Mouse (Mus musculus) stomach, embryonic 15.5 days (tissue): ENCODE results near the gene Mucl3. TPM values are rescaled to one million over a fixed set of nuclear protein-coding genes. Genes with fewer than 3 reads are reported as not detected.

Source experiments
- ATAC-seq: fragments of 200-750 bp; cut with Nextera tagmentation; 2 replicates; pipeline ENCODE4 v1.8.0; 2017; ENCODE audit warnings: low read depth, moderate number of reproducible peaks, moderate TSS enrichment; ENCODE audit not compliant: insufficient read depth, low FRiP score
- H3K27ac ChIP-seq: fragments of 300-500 bp; sonication (generic); 2 replicates; pipeline ENCODE4 v1.5.1; 2015; ENCODE audit warnings: mild to moderate bottlenecking, inconsistent platforms
- H3K27me3 ChIP-seq: fragments of 300-500 bp; sonication (generic); replicated peaks from 2 replicates; pipeline ENCODE4 v1.6.1; 2015; ENCODE audit warnings: inconsistent platforms
- H3K36me3 ChIP-seq: fragments of 300-500 bp; sonication (generic); 2 replicates; pipeline ENCODE4 v1.6.1; 2015; ENCODE audit warnings: inconsistent platforms
- H3K4me1 ChIP-seq: fragments of 300-500 bp; sonication (generic); 2 replicates; pipeline ENCODE4 v1.6.1; 2015; ENCODE audit warnings: inconsistent platforms
- H3K4me2 ChIP-seq: fragments of 300-500 bp; sonication (generic); 2 replicates; pipeline ENCODE4 v1.6.1; 2015; ENCODE audit warnings: mild to moderate bottlenecking, inconsistent platforms
- H3K4me3 ChIP-seq: fragments of 300-500 bp; sonication (generic); replicated peaks from 2 replicates; pipeline ENCODE4 v1.5.1; 2015; ENCODE audit warnings: inconsistent platforms
- H3K9ac ChIP-seq: fragments of 300-500 bp; sonication (generic); 2 replicates; pipeline ENCODE4 v1.6.1; 2015; ENCODE audit warnings: inconsistent platforms
- H3K9me3 ChIP-seq: fragments of 300-500 bp; sonication (generic); 2 replicates; pipeline ENCODE4 v1.6.1; 2016; ENCODE audit warnings: inconsistent platforms
- WGBS: fragments of 180-500 bp; shearing (Covaris S2); methylation state at CpG from one replicate; pipeline ENCODE4 v1.1.7; 2015; 5-methylcytosine and 5-hydroxymethylcytosine counted together
- polyA plus RNA-seq: library from polyadenylated mRNA; unstranded; fragments of >200 nt; fragmentation: Nextera tagmentation; extraction: Ambion mirVana; gene quantifications from 2 replicates; pipeline ENCODE4 v1.2.1, GENCODE M21; 2015

The Mucl3 gene
- polyA plus RNA-seq, 1 experiment from 2014 or later = 29.5 TPM

DNA sequence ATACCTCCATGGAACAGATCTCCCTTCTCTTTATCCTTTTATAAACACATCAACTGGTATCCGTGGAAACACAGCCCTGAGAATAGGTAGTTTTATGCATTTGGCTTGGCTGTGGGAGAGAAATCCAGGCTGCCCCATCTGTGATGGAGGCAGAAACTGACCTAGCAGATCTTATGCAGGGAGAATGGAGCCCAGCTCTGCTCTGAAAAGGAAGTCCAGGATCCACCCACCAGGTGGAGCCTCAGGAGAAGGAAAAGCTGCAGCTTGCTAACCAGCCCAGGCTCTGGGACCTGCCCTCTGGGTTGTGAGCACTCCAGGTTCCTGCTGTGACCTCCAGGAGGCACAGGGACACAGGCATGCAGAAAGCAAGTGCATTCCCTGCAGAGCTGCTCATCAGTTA, 9.5 kb downstream of the Mucl3 start:
- Histone ChIP-seq H3K4me1 (0 out of 2 replicates have a peak, but pooled peaks cover 2% of the 10 kb centered on the region), H3K27me3 (no peaks in the 10 kb centered on the region), H3K4me3 (no peak overlapping the region), H3K9me3 (no peaks in the 10 kb centered on the region), H3K27ac (0 out of 2 replicates have a peak overlapping the region, but pooled peaks have one; percentile 26), H3K9ac (no peak overlapping the region), H3K36me3 (no peaks in the 10 kb centered on the region), H3K4me2 (no peak overlapping the region)
- 6% methylated on average over 1 of the region's 1 CpGs for WGBS
- peak; percentile 51 for ATAC-seq

DNA sequence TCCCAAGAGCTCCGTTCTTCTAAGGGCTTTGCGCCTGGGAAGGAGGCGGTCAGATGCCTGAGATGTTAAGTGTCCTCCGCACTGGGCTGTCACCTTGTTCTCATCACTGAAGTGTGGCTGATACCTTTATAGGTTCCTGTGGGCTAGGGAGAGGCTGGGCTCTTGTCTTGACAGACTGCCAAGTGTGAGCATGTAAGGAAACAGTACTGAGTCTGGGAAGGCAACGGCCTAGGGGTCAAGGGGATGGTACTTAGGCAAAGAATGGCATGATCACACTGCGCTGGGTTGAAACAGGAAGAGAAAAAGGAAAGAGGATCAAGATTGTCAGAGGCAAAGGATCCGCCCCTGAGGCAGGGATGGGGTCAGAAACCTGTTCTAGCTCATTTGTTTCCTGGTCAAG, 17.0 kb downstream of the Mucl3 start, which contains the start of gene Gm9573:
Gene Gm9573 (minus strand): TSS at position 101 of the 400 bp plus-strand sequence.
- no peaks in the 10 kb centered on the region for H3K27me3 ChIP-seq
- no peaks in the 10 kb centered on the region for H3K36me3 ChIP-seq
- H3K4me2 ChIP-seq = no peak within 1 kb of the TSS
- H3K27ac ChIP-seq = no peak within 1 kb of the TSS
- 77% methylated on average over 7 of the region's 7 CpGs for WGBS
- H3K4me1 ChIP-seq = no peaks in the 10 kb centered on the region
- H3K4me3 ChIP-seq = no peak within 1 kb of the TSS
- H3K9me3 ChIP-seq = no peaks in the 10 kb centered on the region
- H3K9ac ChIP-seq = no peak within 1 kb of the TSS
- no peak for ATAC-seq

DNA sequence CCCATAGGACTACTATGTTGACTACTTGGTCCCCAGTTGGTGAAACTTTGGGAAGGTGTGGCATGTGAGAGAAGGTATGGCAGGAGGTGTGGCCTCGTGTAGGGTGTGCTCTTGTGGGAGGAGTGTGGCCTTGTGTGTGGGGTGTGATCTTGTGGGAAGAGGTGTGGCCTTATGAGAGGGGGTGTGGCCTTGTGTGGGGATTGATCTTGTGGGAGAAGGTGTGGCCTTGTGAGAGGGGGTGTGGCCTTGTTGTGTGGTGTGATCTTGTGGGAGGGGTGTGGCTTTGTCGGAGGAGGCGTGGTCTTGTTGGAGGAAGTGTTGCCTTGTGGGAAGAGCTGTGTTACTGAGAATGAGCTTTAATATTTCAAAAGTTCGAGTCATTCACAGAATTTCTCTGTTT, 26.4 kb downstream of the Mucl3 start:
- Histone ChIP-seq H3K27ac (no peak overlapping the region), H3K27me3 (no peaks in the 10 kb centered on the region), H3K9me3 (no peaks in the 10 kb centered on the region), H3K4me2 (no peak overlapping the region), H3K36me3 (no peaks in the 10 kb centered on the region), H3K9ac (no peak overlapping the region), H3K4me3 (no peak overlapping the region), H3K4me1 (no peaks in the 10 kb centered on the region)
- 73% methylated on average over 4 of the region's 4 CpGs for WGBS
- no peak for ATAC-seq

DNA sequence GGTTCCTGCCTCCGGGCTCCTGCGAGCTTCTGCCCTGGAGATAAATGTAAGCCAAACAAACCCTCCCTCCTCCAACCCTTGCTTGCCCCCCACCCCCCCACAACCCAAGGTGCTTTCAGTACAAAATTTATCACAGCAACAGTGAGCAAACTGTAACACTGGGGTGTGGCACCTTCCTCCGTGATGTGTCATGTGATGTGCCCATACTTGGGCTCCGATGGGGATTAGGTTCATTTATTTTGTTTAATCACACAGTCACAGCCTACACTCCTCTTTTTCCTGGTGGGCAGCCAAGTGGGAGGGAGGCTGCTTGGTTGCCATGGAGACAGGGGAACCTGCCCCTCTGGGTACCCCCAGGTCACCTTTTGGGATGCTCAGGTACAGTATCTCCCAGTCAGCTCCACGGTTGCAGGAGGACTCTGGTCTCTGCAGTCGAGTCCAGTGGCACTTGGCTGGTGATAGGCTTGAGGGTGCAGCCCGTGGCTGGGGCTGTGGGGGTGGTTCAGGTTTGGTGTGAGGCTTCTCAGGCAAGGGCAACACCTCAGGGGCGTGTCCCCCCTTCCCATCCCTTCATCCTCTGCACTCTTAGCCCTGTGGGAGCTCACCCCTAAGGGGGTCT, 41.6 kb downstream of the Mucl3 start:
- Histone ChIP-seq H3K4me2 (peak overlapping the region; percentile 23; the same call in 1 of the 2 replicates), H3K9me3 (no peaks in the 10 kb centered on the region), H3K27ac (peak overlapping the region; percentile 26; the same call in 1 of the 2 replicates), H3K36me3 (no peaks in the 10 kb centered on the region), H3K27me3 (no peaks in the 10 kb centered on the region), H3K4me1 (no peaks in the 10 kb centered on the region), H3K9ac (no peak overlapping the region), H3K4me3 (no peak overlapping the region)
- 27% methylated on average over 8 of the region's 8 CpGs for WGBS
- peak; percentile 74 for ATAC-seq

DNA sequence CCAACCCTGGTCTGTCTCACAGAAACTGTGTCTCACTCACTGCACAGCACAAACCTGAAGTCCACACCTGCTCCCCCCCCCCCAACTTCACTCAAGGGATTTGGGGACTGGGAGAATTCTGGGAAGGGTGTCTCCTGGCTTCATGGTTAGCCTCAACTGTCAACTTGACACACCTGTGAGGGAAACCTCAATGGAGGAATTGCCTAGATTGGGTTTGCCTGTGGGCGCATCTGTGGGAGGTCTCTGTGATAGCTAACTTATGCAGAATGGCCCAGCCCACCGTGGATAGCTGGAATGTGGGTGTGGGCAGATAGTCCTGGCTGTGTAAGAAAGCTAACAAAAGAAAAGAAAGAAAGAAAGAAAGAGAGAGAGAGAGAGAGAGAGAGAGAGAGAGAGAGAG, 42.2 kb downstream of the Mucl3 start, which contains the start of gene Sfta2:
Gene Sfta2 (plus strand): TSS at position 301 of the 400 bp plus-strand sequence.
- 30% methylated on average over 2 of the region's 2 CpGs for WGBS
- Histone ChIP-seq H3K36me3 (no peaks in the 10 kb centered on the region), H3K4me2 (peak within 1 kb of the TSS; percentile 23; the same call in 1 of the 2 replicates), H3K27me3 (no peaks in the 10 kb centered on the region), H3K4me3 (no peak within 1 kb of the TSS), H3K4me1 (no peaks in the 10 kb centered on the region), H3K27ac (peak within 1 kb of the TSS; percentile 63; the same call in 1 of the 2 replicates), H3K9me3 (no peaks in the 10 kb centered on the region), H3K9ac (no peak within 1 kb of the TSS)
- ATAC-seq = peak; percentile 49; the same call in 1 of the 2 replicates

DNA sequence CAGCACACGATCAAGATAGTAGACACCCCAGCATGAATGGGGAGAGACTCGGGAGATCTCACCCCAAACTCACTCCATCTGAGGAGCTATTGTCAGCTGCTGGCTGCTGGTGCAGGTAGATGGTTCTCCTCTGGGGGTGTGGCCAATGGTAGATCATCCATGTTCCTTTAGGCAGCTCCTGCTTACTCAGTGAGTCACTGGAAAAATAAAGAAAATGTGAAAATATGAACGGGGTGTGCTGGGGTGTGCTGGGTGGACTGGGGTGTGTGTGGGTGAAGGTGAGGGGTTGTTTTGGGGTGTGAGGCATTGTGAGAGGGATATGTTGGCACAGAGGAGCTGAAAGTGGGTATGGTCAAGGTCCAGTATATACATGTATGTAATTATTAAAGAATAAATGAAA, 46.1 kb downstream of the Mucl3 start:
- H3K9me3 ChIP-seq = no peaks in the 10 kb centered on the region
- no peak overlapping the region for H3K4me3 ChIP-seq
- H3K4me2 ChIP-seq = no peak overlapping the region
- 0 out of 2 replicates have a peak overlapping the region, but pooled peaks have one; percentile 1 for H3K27ac ChIP-seq
- no peaks in the 10 kb centered on the region for H3K4me1 ChIP-seq
- no peak overlapping the region for H3K9ac ChIP-seq
- 89% methylated on average over 3 of the region's 3 CpGs for WGBS
- ATAC-seq = no peak
- no peaks in the 10 kb centered on the region for H3K36me3 ChIP-seq
- no peaks in the 10 kb centered on the region for H3K27me3 ChIP-seq

DNA sequence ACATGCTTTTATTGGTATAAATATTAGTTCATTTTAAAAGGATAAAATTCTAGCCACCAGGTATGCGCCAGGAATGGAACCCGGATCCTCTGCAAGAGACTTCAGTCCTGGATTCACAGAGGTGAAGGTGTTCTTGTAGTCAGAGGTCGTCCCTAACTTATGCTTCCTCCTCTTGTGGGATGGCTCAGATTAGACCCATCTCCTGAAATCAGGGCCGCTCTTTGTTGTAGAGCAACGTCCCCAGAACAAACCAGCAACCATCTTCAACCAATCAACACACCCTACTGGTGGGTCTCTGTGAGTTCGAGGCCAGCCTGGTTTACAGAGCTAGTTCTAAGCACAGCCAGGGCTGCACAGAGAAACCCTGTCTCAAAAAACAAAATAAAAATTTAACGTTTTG, 49.0 kb downstream of the Mucl3 start:
- Histone ChIP-seq H3K9ac (no peak overlapping the region), H3K4me2 (no peak overlapping the region), H3K4me1 (no peaks in the 10 kb centered on the region), H3K9me3 (no peaks in the 10 kb centered on the region), H3K27me3 (no peaks in the 10 kb centered on the region), H3K36me3 (no peaks in the 10 kb centered on the region), H3K27ac (no peak overlapping the region), H3K4me3 (no peak overlapping the region)
- WGBS = 82% methylated on average over 7 of the region's 7 CpGs
- no peak for ATAC-seq

DNA sequence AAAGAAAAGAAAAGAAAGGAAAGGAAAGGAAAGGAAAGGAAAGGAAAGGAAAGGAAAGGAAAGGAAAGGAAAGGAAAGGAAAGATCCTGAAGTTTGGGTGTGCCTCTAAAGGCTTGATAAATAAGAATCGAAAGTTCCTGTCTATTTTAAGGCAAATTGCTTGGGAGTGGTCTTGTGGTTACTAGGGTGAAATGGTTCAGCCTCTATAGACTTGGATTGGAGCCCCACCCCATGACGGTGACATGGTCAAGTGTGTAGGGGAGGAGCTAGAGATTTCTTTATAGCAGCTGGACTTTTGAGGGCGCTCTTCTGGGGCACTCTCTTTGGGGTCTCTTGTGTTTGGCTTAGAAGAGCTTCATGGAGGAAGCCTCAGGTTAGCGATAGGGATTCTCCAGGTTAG, 49.7 kb downstream of the Mucl3 start:
- H3K4me2 ChIP-seq = no peak overlapping the region
- ATAC-seq = no peak
- no peak overlapping the region for H3K9ac ChIP-seq
- no peaks in the 10 kb centered on the region for H3K4me1 ChIP-seq
- H3K9me3 ChIP-seq = no peaks in the 10 kb centered on the region
- WGBS = 26% methylated on average over 4 of the region's 4 CpGs
- no peak overlapping the region for H3K27ac ChIP-seq
- no peaks in the 10 kb centered on the region for H3K27me3 ChIP-seq
- no peaks in the 10 kb centered on the region for H3K36me3 ChIP-seq
- no peak overlapping the region for H3K4me3 ChIP-seq

DNA sequence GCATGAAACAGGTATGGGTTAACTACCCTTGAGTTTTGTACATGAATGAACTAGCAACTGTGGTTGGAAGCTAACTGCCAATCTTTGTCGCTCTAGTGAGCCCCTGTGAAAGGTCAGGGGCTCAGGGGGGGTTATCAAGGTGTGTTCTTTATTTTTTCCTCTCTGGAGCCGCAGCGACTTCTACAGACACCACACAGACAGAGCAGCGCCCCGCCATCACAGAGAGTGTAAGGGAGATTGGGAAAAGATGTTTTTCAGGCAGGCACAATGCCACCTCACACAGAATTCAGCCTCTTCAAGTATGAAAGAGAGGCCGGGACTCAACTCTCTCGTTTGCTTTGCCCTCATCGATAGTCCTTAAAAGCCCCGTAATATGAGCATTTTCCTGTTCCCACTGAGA, 51.4 kb downstream of the Mucl3 start:
- H3K4me2 ChIP-seq = no peak overlapping the region
- WGBS = 71% methylated on average over 9 of the region's 9 CpGs
- H3K4me1 ChIP-seq = no peaks in the 10 kb centered on the region
- H3K4me3 ChIP-seq = no peak overlapping the region
- no peak overlapping the region for H3K9ac ChIP-seq
- no peaks in the 10 kb centered on the region for H3K27me3 ChIP-seq
- H3K36me3 ChIP-seq = no peaks in the 10 kb centered on the region
- no peak overlapping the region for H3K27ac ChIP-seq
- H3K9me3 ChIP-seq = no peaks in the 10 kb centered on the region
- ATAC-seq = no peak

DNA sequence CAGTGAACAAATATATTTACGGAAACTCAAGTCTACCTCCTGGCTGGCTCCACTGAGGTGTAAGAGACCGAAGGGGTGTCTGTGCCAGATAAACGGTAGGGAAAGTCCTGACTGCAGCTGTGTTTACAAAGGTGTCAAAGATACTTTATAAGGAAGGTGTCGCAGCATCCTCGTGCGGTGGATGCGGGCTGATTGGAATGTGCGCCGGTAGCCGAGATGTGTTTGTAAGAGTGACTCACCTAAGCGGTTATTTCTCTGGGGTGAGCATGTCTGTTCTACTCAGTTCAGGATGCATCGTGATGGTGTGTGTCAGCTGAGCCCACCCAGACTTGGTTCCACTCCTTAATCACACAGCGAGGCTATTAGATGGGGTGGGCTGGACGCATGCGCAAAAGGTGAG, 51.8 kb downstream of the Mucl3 start:
- H3K27me3 ChIP-seq = no peaks in the 10 kb centered on the region
- H3K27ac ChIP-seq = no peak overlapping the region
- H3K4me3 ChIP-seq = no peak overlapping the region
- H3K4me1 ChIP-seq = no peaks in the 10 kb centered on the region
- H3K4me2 ChIP-seq = no peak overlapping the region
- no peaks in the 10 kb centered on the region for H3K36me3 ChIP-seq
- H3K9me3 ChIP-seq = no peaks in the 10 kb centered on the region
- no peak overlapping the region for H3K9ac ChIP-seq
- ATAC-seq = no peak
- 63% methylated on average over 15 of the region's 15 CpGs for WGBS

DNA sequence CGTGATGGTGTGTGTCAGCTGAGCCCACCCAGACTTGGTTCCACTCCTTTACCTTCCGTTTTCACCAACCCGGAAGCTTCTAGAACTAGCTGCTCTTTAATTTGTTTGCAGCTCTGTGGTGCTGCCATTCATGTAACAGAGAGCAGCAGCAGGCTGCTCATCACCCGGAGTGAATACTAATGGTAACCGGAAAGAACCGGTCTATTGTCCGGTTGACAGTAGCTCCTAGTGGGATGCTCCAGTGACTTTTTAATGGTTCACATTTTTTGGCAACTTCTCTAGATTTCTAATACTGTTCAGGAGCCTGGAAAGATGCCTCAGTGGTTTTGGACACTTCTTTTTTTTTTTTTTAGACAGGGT, 52.3 kb downstream of the Mucl3 start:
- 94% methylated on average over 7 of the region's 7 CpGs for WGBS
- no peaks in the 10 kb centered on the region for H3K4me1 ChIP-seq
- no peaks in the 10 kb centered on the region for H3K27me3 ChIP-seq
- no peak overlapping the region for H3K4me2 ChIP-seq
- no peak for ATAC-seq
- no peak overlapping the region for H3K27ac ChIP-seq
- H3K9ac ChIP-seq = no peak overlapping the region
- no peak overlapping the region for H3K4me3 ChIP-seq
- no peaks in the 10 kb centered on the region for H3K36me3 ChIP-seq
- H3K9me3 ChIP-seq = no peaks in the 10 kb centered on the region

DNA sequence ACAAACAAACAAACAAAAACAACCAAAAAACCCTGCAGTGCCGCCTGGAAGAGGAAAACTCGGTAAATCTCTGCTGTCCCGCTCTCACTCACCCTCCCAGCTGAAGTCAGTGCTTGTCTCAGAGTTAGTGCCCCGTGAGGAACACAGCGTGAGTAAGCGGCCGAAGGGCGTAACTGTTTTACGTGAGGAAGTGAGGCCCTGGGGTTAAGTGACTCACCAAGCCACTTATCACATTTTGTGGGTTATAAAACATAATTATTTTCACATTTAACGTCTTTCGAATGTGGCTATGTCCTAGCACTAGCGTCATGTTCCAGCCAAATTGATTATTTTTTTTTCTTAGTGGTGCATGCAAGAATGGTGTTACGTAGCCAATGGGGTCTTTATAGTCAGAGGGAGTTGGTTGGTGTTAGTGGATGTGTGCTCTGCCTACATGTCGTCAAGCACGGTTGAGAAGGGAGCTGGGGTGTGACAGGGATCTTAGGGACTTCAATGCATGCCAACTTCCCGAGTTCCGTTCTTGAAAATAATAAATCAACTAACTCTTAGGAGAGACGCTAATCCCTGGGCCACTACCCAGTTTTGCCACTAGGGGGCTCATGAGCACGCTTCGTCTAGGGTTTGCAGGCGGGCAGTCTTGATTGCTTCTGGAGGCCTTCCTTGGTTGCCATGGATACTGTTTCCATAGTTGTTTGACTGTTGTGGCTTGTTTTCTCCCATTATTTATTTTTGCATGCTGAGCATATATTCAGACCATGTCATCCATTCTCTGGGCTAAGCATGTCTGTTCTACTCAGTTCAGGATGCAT, 52.9 kb downstream of the Mucl3 start:
- Histone ChIP-seq H3K9me3 (no peaks in the 10 kb centered on the region), H3K9ac (no peak overlapping the region), H3K4me1 (no peaks in the 10 kb centered on the region), H3K4me2 (peak overlapping the region; percentile 25; the same call in 1 of the 2 replicates), H3K36me3 (no peaks in the 10 kb centered on the region), H3K27ac (peak overlapping the region; percentile 76), H3K27me3 (no peaks in the 10 kb centered on the region), H3K4me3 (no peak overlapping the region)
- peak; percentile 52; the same call in 1 of the 2 replicates for ATAC-seq
- WGBS = 44% methylated on average over 21 of the region's 21 CpGs
